Mouse (Mus musculus) embryonic fibroblast, embryonic 13.5 days (primary cell): Measurements from ENCODE around the gene Myt1l.

ENCODE experiments used
- CTCF ChIP-seq: IDR thresholded peaks from 2 replicates; pipeline ENCODE4 v1.5.1; 2011; ENCODE audit warnings: mild to moderate bottlenecking, control low read depth, low read length, moderate library complexity, borderline replicate concordance; ENCODE audit not compliant: insufficient read depth
- POLR2A ChIP-seq: IDR thresholded peaks from 2 replicates; pipeline ENCODE4 v1.6.1; 2011; ENCODE audit warnings: low read depth, mild to moderate bottlenecking, control low read depth, low read length, moderate library complexity

GRCm38 (mm10) chr12:29599916-29600315 is 71.7 kb downstream of the Myt1l start:
- TF ChIP-seq CTCF (no peak), POLR2A (no peak)
